Mouse (Mus musculus) liver, adult 2 months (tissue): ENCODE results near the gene Id3. TPM values are rescaled to one million over a fixed set of nuclear protein-coding genes. Genes with fewer than 3 reads are reported as not detected.
A peak's percentile ranks its signal among the peaks of the same experiment; 100 is the strongest.

Experiments used
- DNase-seq: peaks from one replicate; pipeline ENCODE4 v3.0.0-alpha.2; 2011; ENCODE audit warnings: low read depth, low spot score; ENCODE audit errors: extremely low read depth
- H3K27ac ChIP-seq: fragments of 200-500 bp; replicated peaks from 2 replicates; pipeline ENCODE4 v1.5.1; 2012; ENCODE audit warnings: low read depth, mild to moderate bottlenecking, control low read depth, inconsistent platforms, low read length; ENCODE audit not compliant: insufficient read depth
- H3K27me3 ChIP-seq: fragments of 200-500 bp; 2 replicates; pipeline ENCODE4 v1.6.1; 2012; ENCODE audit warnings: mild to moderate bottlenecking, moderate library complexity, low read length, inconsistent platforms; ENCODE audit not compliant: control insufficient read depth, insufficient read depth
- H3K36me3 ChIP-seq: fragments of 200-500 bp; 2 replicates; pipeline ENCODE4 v1.6.1; 2012; ENCODE audit warnings: low read length, inconsistent platforms; ENCODE audit not compliant: control insufficient read depth, insufficient read depth
- H3K4me1 ChIP-seq: fragments of 200-500 bp; 2 replicates; pipeline ENCODE4 v1.6.1; 2011; ENCODE audit warnings: low read length; ENCODE audit not compliant: control insufficient read depth, insufficient read depth
- H3K4me3 ChIP-seq: fragments of 200-500 bp; 2 replicates; pipeline ENCODE4 v1.5.1; 2011; ENCODE audit warnings: low read depth, mild to moderate bottlenecking, control low read depth, low read length, moderate library complexity; ENCODE audit not compliant: insufficient read depth
- H3K79me2 ChIP-seq: fragments of 200-500 bp; 2 replicates; pipeline ENCODE4 v1.6.1; 2012; ENCODE audit warnings: inconsistent platforms, mild to moderate bottlenecking, low read length, moderate library complexity; ENCODE audit not compliant: control insufficient read depth, insufficient read depth
- H3K9ac ChIP-seq: fragments of 200-500 bp; 2 replicates; pipeline ENCODE4 v1.6.1; 2012; ENCODE audit warnings: low read depth, mild to moderate bottlenecking, control low read depth, inconsistent platforms, low read length
- CTCF ChIP-seq: fragments of 200-500 bp; IDR thresholded peaks from 2 replicates; pipeline ENCODE4 v1.5.1; 2011; ENCODE audit warnings: low read depth, low read length, control low read depth
- POLR2A ChIP-seq: fragments of 200-500 bp; IDR thresholded peaks from 2 replicates; pipeline ENCODE4 v1.6.1; 2011; ENCODE audit warnings: low read length, control low read depth; ENCODE audit not compliant: insufficient read depth; ENCODE audit errors: extremely low read depth
- WGBS: fragments of 180-500 bp; shearing (Covaris S2); methylation state at CpG from one replicate; pipeline ENCODE4 v1.1.7; 2018; 5-methylcytosine and 5-hydroxymethylcytosine counted together
- polyA plus RNA-seq: library from polyadenylated mRNA; depleted of rRNA; stranded (reverse); fragments of >200 nt; gene quantifications from 2 replicates; pipeline ENCODE4 v1.2.3, GENCODE M21; 2012
- total RNA-seq: library from RNA; depleted of rRNA; stranded (reverse); fragments of >200 nt; gene quantifications from 2 replicates; pipeline ENCODE4 v1.2.3, GENCODE M21; 2014

The Id3 gene
- total and polyA plus RNA-seq, 2 experiments = 33.2 to 274 TPM

DNA sequence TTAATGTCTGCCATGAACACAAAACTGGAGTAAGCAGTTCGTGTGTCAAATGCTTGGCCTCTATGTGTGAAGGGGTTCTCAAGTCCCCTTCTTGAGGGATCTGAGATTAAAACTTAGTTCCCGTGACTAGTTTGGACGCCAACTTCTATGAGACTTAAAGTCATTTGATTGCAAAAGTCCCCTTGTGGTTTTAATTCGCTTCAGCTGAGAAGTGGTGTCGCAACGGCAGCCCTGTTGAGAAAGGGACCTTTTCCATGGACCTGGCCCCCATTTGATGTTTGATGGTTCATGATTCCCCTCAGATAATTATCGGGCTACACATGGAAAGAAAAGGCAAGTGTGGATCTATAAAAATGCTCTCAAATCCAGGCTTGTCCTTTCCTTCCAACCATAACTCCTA is 36.2 kb downstream of the Id3 start:
- H3K4me1 ChIP-seq = peaks cover 8% of the 10 kb centered on the region
- WGBS = 80% methylated on average over 7 of the region's 7 CpGs
- H3K9ac ChIP-seq = no peak overlapping the region
- H3K4me3 ChIP-seq = no peak overlapping the region
- H3K36me3 ChIP-seq = no peaks in the 10 kb centered on the region
- H3K79me2 ChIP-seq = no peaks in the 10 kb centered on the region
- DNase-seq = no peak
- H3K27ac ChIP-seq = no peak overlapping the region
- no peaks in the 10 kb centered on the region for H3K27me3 ChIP-seq
- TF ChIP-seq POLR2A = no peak
- TF ChIP-seq CTCF = no peak

DNA sequence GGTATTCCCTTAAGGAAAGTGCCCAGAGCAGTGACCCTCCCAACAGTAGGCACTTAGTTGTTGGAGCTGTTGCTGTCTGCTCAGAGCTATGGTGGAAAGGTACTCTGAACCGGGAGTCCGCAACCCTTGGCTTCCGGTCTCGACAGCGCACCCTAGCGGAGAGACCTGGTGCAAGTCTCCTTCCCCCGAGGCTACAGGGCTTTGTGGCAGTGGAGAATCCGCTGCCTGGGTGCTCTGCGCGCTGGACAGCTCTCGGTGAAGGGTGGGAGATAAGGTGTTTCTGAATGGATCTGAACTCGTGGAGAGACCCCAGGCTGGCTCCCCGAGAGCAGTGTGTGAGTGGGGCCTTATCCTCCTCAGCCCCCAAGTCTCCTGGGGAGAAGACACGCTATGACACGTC is 36.7 kb downstream of the Id3 start:
- no peaks in the 10 kb centered on the region for H3K79me2 ChIP-seq
- H3K4me3 ChIP-seq = peak overlapping the region; percentile 11
- peak; percentile 93 for TF ChIP-seq CTCF
- TF ChIP-seq POLR2A = no peak
- DNase-seq = peak; percentile 60
- no peaks in the 10 kb centered on the region for H3K27me3 ChIP-seq
- H3K9ac ChIP-seq = no peak overlapping the region
- no peak overlapping the region for H3K27ac ChIP-seq
- peaks cover 6% of the 10 kb centered on the region; the same call in 1 of the 2 replicates for H3K4me1 ChIP-seq
- no peaks in the 10 kb centered on the region for H3K36me3 ChIP-seq
- 22% methylated on average over 15 of the region's 15 CpGs for WGBS

- H3K27ac ChIP-seq = no peak overlapping the region
Observed at GRCm38 (mm10) chr4:136180408-136181330, 37.4 kb downstream of the Id3 start.

DNA sequence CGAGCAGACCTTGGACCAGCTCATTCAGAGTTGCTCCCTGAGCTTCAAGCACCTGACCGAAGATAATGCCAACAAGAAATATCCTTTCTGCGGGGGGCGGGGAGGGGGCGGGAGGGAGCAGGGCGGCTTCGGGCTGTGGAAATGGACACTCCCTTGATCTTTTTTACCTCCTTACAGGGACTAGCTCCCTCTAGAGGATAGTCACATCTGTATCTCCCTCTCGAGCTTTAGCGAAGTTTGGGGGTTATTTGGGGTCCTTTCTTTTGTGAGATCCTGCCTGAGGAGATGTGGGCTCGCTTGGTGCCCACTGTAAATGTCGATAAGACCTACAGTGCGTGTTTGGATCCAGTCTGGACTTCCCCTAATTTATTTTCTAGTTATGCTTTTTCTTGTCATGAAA is 38.1 kb downstream of the Id3 start:
- Histone ChIP-seq H3K4me1 (peaks cover 6% of the 10 kb centered on the region), H3K4me3 (no peak overlapping the region), H3K9ac (no peak overlapping the region), H3K27ac (no peak overlapping the region), H3K79me2 (no peaks in the 10 kb centered on the region), H3K36me3 (no peaks in the 10 kb centered on the region), H3K27me3 (no peaks in the 10 kb centered on the region)
- 54% methylated on average over 12 of the region's 12 CpGs for WGBS
- no peak for DNase-seq
- TF ChIP-seq CTCF = no peak
- no peak for TF ChIP-seq POLR2A

More at GRCm38 (mm10) chr4:136180408-136181330, 37.4 kb downstream of the Id3 start:
- Histone ChIP-seq H3K9ac (no peak overlapping the region), H3K36me3 (no peaks in the 10 kb centered on the region), H3K4me1 (peaks cover 6% of the 10 kb centered on the region; the same call in 1 of the 2 replicates), H3K79me2 (no peaks in the 10 kb centered on the region), H3K27me3 (no peaks in the 10 kb centered on the region), H3K4me3 (peak overlapping the region; percentile 11)
- DNase-seq = peak; percentile 82
- TF ChIP-seq CTCF (no peak), POLR2A (0 out of 2 replicates have a peak, but pooled peaks have one; percentile 19)
- 42% methylated on average over 23 of the region's 23 CpGs for WGBS

DNA sequence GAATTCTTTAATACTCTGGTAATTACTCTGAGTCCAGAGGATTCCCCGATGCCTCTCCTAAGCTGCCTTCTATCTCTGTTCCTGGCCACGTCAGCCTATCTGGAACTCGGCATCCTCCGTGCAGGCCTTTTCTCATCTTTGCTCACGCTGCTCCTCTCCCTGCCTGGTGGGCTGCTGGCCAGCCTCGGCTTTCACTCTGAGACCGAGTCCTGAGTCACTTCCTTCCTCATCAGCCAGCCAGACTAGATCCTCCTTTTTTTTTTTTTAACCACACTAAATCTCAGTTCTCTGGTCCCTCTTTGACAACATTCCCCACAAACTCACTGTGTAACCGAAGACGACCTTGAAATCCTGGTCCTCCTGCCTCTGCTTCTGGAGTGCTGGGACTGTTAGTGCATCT is 42.1 kb downstream of the Id3 start:
- peaks cover 7% of the 10 kb centered on the region for H3K4me1 ChIP-seq
- no peaks in the 10 kb centered on the region for H3K79me2 ChIP-seq
- no peak overlapping the region for H3K4me3 ChIP-seq
- no peaks in the 10 kb centered on the region for H3K27me3 ChIP-seq
- no peaks in the 10 kb centered on the region for H3K36me3 ChIP-seq
- TF ChIP-seq POLR2A (no peak), CTCF (no peak)
- H3K9ac ChIP-seq = no peak overlapping the region
- no peak for DNase-seq
- WGBS = 77% methylated on average over 9 of the region's 9 CpGs
- no peak overlapping the region for H3K27ac ChIP-seq

GRCm38 (mm10) chr4:136186315-136186714 is 43.0 kb downstream of the Id3 start:
- peaks cover 7% of the 10 kb centered on the region for H3K4me1 ChIP-seq
- H3K9ac ChIP-seq = peak overlapping the region; percentile 24
- peak; percentile 77 for DNase-seq
- peak overlapping the region; percentile 27; the same call in 1 of the 2 replicates for H3K4me3 ChIP-seq
- no peak overlapping the region for H3K27ac ChIP-seq
- H3K79me2 ChIP-seq = no peaks in the 10 kb centered on the region
- TF ChIP-seq POLR2A (no peak), CTCF (no peak)
- H3K36me3 ChIP-seq = no peaks in the 10 kb centered on the region
- H3K27me3 ChIP-seq = no peaks in the 10 kb centered on the region
- WGBS = 42% methylated on average over 8 of the region's 8 CpGs
